Mouse (Mus musculus): Measurements from ENCODE around the gene Zswim4. TPM values are rescaled to one million over a fixed set of nuclear protein-coding genes. Genes with fewer than 3 reads are reported as not detected.

Gene Zswim4
- polyA plus RNA-seq, 1 experiment from 2014 or later = 11.0 TPM

- Histone ChIP-seq H3K4me1 (replicated peaks; ENCODE audit: insufficient read depth, low read length) (no peaks in the 10 kb centered on the region), H3K4me2 (ENCODE audit: low read length) (peak within 1 kb of the TSS; percentile 75), H3K4me3 (replicated peaks; ENCODE audit: low read depth, low read length) (peak within 1 kb of the TSS; percentile 70), H3K36me3 (ENCODE audit: insufficient read depth, low read length) (peaks cover 43% of the 10 kb centered on the region), H3K27me3 (ENCODE audit: insufficient read depth, low read length) (no peaks in the 10 kb centered on the region), H3K27ac (peak within 1 kb of the TSS; percentile 73), H3K9ac (ENCODE audit: low read depth, low read length) (peak within 1 kb of the TSS; percentile 81), H3K9me3 (replicated peaks; ENCODE audit: low read length) (no peaks in the 10 kb centered on the region)
- TF ChIP-seq CTCF (IDR thresholded peaks at IDR 0.05; ENCODE audit: low read depth) = no peak; the same call in 1 of the 2 replicates
- ATAC-seq (replicated peaks; ENCODE audit: low FRiP score, low read depth) (peak; percentile 93), DNase-seq (ENCODE audit: low spot score) (peak; percentile 97)
- 5% methylated on average over 52 of the region's 52 CpGs for WGBS
Observed at GRCm38 (mm10) chr8:84249257-84250170, 12.7 kb upstream of the Zswim4 start, which contains the start of gene D8Ertd738e. Gene D8Ertd738e, minus strand, starts transcription at chr8:84249719.

DNA sequence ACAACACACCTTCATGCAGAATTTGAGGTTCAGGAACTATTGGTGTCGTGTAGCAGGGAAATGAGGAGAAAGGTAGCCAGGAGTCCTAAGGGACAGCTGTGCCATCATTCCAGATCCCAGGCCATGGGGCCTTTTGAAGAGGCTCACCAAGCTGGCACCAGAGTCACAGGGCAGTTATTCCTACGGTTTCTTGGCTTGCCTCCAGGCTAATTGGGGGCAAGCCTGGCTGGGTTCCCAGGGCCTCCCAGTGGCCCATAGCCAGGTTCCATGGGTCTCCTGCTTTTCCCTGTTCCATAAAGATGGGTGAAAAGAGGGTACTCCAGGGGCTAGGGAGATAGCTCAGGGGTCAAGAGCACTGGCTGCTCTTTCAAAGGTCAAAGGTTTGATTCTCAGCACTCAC is 5.0 kb upstream of the Zswim4 start:
- WGBS = 52% methylated on average over 2 of the region's 2 CpGs
- H3K4me2 ChIP-seq (ENCODE audit: low read length) = no peak overlapping the region
- H3K4me3 ChIP-seq (replicated peaks; ENCODE audit: low read depth, low read length) = no peak overlapping the region
- no peak overlapping the region for H3K27ac ChIP-seq
- no peaks in the 10 kb centered on the region for H3K4me1 ChIP-seq (replicated peaks; ENCODE audit: insufficient read depth, low read length)
- ATAC-seq (replicated peaks; ENCODE audit: low FRiP score, low read depth) (no peak), DNase-seq (ENCODE audit: low spot score) (no peak)
- no peaks in the 10 kb centered on the region for H3K9me3 ChIP-seq (replicated peaks; ENCODE audit: low read length)
- no peak for TF ChIP-seq CTCF (IDR thresholded peaks at IDR 0.05; ENCODE audit: low read depth)
- H3K9ac ChIP-seq (ENCODE audit: low read depth, low read length) = no peak overlapping the region
- H3K27me3 ChIP-seq (ENCODE audit: insufficient read depth, low read length) = no peaks in the 10 kb centered on the region
- peaks cover 22% of the 10 kb centered on the region; the same call in 1 of the 2 replicates for H3K36me3 ChIP-seq (ENCODE audit: insufficient read depth, low read length)

GRCm38 (mm10) chr8:84241167-84241566 is 4.3 kb upstream of the Zswim4 start:
- Histone ChIP-seq H3K27ac (no peak overlapping the region), H3K9me3 (replicated peaks; ENCODE audit: low read length) (no peaks in the 10 kb centered on the region), H3K4me2 (ENCODE audit: low read length) (no peak overlapping the region), H3K4me3 (replicated peaks; ENCODE audit: low read depth, low read length) (no peak overlapping the region), H3K4me1 (replicated peaks; ENCODE audit: insufficient read depth, low read length) (no peaks in the 10 kb centered on the region), H3K27me3 (ENCODE audit: insufficient read depth, low read length) (no peaks in the 10 kb centered on the region), H3K36me3 (ENCODE audit: insufficient read depth, low read length) (peaks cover 15% of the 10 kb centered on the region; the same call in 1 of the 2 replicates), H3K9ac (ENCODE audit: low read depth, low read length) (no peak overlapping the region)
- WGBS = 63% methylated on average over 6 of the region's 6 CpGs
- no peak for DNase-seq (ENCODE audit: low spot score)
- TF ChIP-seq CTCF (IDR thresholded peaks at IDR 0.05; ENCODE audit: low read depth) = no peak
- no peak for ATAC-seq (replicated peaks; ENCODE audit: low FRiP score, low read depth)

- ATAC-seq (replicated peaks; ENCODE audit: low FRiP score, low read depth) (0 out of 2 replicates have a peak, but pooled peaks have one; percentile 3), DNase-seq (ENCODE audit: low spot score) (peak; percentile 4)
- no peak for TF ChIP-seq CTCF (IDR thresholded peaks at IDR 0.05; ENCODE audit: low read depth)
- Histone ChIP-seq H3K4me2 (ENCODE audit: low read length) (peak overlapping the region; percentile 74), H3K4me1 (replicated peaks; ENCODE audit: insufficient read depth, low read length) (peaks cover 4% of the 10 kb centered on the region; the same call in 1 of the 2 replicates), H3K27me3 (ENCODE audit: insufficient read depth, low read length) (no peaks in the 10 kb centered on the region), H3K9me3 (replicated peaks; ENCODE audit: low read length) (no peaks in the 10 kb centered on the region), H3K9ac (ENCODE audit: low read depth, low read length) (peak overlapping the region; percentile 59), H3K4me3 (replicated peaks; ENCODE audit: low read depth, low read length) (peak overlapping the region; percentile 97), H3K27ac (peak overlapping the region; percentile 89), H3K36me3 (ENCODE audit: insufficient read depth, low read length) (peaks cover 7% of the 10 kb centered on the region; the same call in 1 of the 2 replicates)
- WGBS = 9% methylated on average over 19 of the region's 19 CpGs
Observed at GRCm38 (mm10) chr8:84237542-84238229, 831 bp upstream of the Zswim4 start.

- Histone ChIP-seq H3K9ac (ENCODE audit: low read depth, low read length) (peak overlapping the region; percentile 99), H3K4me2 (ENCODE audit: low read length) (peak overlapping the region; percentile 91), H3K27ac (peak overlapping the region; percentile 82), H3K27me3 (ENCODE audit: insufficient read depth, low read length) (no peaks in the 10 kb centered on the region), H3K4me1 (replicated peaks; ENCODE audit: insufficient read depth, low read length) (peaks cover 4% of the 10 kb centered on the region; the same call in 1 of the 2 replicates), H3K36me3 (ENCODE audit: insufficient read depth, low read length) (peaks cover 11% of the 10 kb centered on the region), H3K4me3 (replicated peaks; ENCODE audit: low read depth, low read length) (peak overlapping the region; percentile 97), H3K9me3 (replicated peaks; ENCODE audit: low read length) (no peaks in the 10 kb centered on the region)
- WGBS = 1% methylated on average over 29 of the region's 30 CpGs
- DNase-seq (ENCODE audit: low spot score) (peak; percentile 27), ATAC-seq (replicated peaks; ENCODE audit: low FRiP score, low read depth) (peak; percentile 22)
- TF ChIP-seq CTCF (IDR thresholded peaks at IDR 0.05; ENCODE audit: low read depth) = no peak
Observed at GRCm38 (mm10) chr8:84236410-84236997, 351 bp downstream of the Zswim4 start.
